Mouse (Mus musculus) layer of hippocampus, postnatal 25 days (tissue): ENCODE data around the gene Spp1. TPM values are rescaled to one million over a fixed set of nuclear protein-coding genes. Genes with fewer than 3 reads are reported as not detected.

Experiments
- DNase-seq, 2 experiments: peaks; one replicate each; pipeline ENCODE4 v3.0.0; 2022; ENCODE audit warnings: mixed read lengths in 2 of 2, low spot score in 1 of 2; ENCODE audit errors: extremely low spot score in 1 of 2
- total RNA-seq, 2 experiments: library from RNA; stranded (reverse); gene quantifications; 2 replicates each; pipeline ENCODE4 v1.2.3; 2021

The Spp1 gene
- total RNA-seq, 2 experiments from 2014 or later, result 2.0 to 3.6 TPM

GRCm38 (mm10) chr5:104482856-104483255 is 47.9 kb downstream of the Spp1 start:
- DNase-seq, result no peak

Other genes starting within 250 kb of the Spp1 start
- gene Dmp1, start 232.5 kb upstream of the Spp1 start, total RNA-seq, result 1 to 10 TPM; 2.9 to 3.2 TPM
- under 1 TPM; 0.16 to 0.30 TPM for gene Ibsp, start 135.9 kb upstream of the Spp1 start, total RNA-seq
- not detected for gene Mepe, start 109.8 kb upstream of the Spp1 start, total RNA-seq
- gene Pkd2, start 24.3 kb downstream of the Spp1 start, total RNA-seq, result 10 to 100 TPM; 28.3 to 34.0 TPM
- gene BC005561, start 73.2 kb downstream of the Spp1 start, total RNA-seq, result 10 to 100 TPM; 10.2 to 15.5 TPM